Mouse (Mus musculus) olfactory bulb, adult 2 months (tissue): ENCODE measurements around the gene Fam163a. TPM values are rescaled to one million over a fixed set of nuclear protein-coding genes. Genes with fewer than 3 reads are reported as not detected.

Experiments
- H3K27ac ChIP-seq: fragments of 200-500 bp; 2 replicates; pipeline ENCODE4 v1.5.1; 2012; ENCODE audit warnings: low read depth, low read length; ENCODE audit not compliant: insufficient read depth
- H3K4me1 ChIP-seq: fragments of 200-500 bp; 2 replicates; pipeline ENCODE4 v1.6.1; 2012; ENCODE audit warnings: low read length; ENCODE audit not compliant: control insufficient read depth, insufficient read depth
- H3K4me3 ChIP-seq: fragments of 200-500 bp; 2 replicates; pipeline ENCODE4 v1.5.1; 2012; ENCODE audit warnings: mild to moderate bottlenecking, low read depth, low read length, moderate library complexity; ENCODE audit not compliant: insufficient read depth
- CTCF ChIP-seq: fragments of 200-500 bp; IDR thresholded peaks from 2 replicates; pipeline ENCODE4 v1.5.1; 2012; ENCODE audit warnings: low read depth, mild to moderate bottlenecking, low read length, moderate library complexity; ENCODE audit not compliant: insufficient read depth
- POLR2A ChIP-seq: fragments of 200-500 bp; IDR thresholded peaks from 2 replicates; pipeline ENCODE4 v1.6.1; 2012; ENCODE audit warnings: mild to moderate bottlenecking, low read depth, low read length, moderate library complexity; ENCODE audit not compliant: insufficient read depth
- WGBS: fragments of 180-500 bp; shearing (Covaris S2); methylation state at CpG from one replicate; pipeline ENCODE4 v1.1.7; 2018; 5-methylcytosine and 5-hydroxymethylcytosine counted together
- polyA plus RNA-seq: library from polyadenylated mRNA; stranded (reverse); fragments of >200 nt; gene quantifications from 2 replicates; pipeline ENCODE4 v1.2.4, GENCODE M21; 2012; ENCODE audit warnings: low replicate concordance; ENCODE audit not compliant: missing spikeins, insufficient read depth, insufficient read length

Fam163a gene
- polyA plus RNA-seq, 1 experiment = not detected

DNA sequence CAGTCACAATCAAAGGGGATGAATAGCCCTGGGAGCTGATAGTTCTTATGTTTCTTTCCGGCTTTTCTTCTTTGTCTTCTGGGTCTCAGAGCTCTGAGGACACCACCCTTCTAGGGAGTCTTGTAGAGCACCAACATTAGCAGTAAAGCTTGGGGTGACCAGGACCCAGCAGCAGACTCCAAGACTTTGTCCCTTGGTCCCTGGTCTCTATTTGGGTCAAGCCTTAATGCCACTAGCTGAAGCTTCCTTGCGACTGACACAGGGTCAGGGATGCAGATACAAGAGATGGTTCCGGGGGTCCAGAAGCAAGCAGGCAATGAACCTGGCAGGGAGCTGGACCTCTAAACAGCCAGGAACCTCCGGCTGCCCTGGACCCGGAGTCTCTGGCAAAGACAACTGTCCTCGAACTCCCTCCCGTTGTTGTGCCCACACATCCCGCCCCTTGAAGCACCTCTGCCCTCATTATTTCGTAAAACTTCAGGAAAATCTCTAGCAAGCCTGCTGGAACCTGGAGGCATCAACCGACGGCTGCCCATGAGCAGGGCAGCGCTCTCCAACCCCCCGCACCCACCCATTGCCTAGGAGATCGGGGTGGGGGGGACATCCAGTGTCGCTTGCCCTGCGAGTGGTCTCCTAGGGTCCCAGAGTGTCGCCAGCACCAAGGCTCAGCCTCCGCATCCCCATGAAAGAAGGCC lies 718 bp downstream of the Fam163a start:
- peak overlapping the region; percentile 13; the same call in 1 of the 2 replicates for H3K27ac ChIP-seq
- H3K4me1 ChIP-seq = peaks cover 18% of the 10 kb centered on the region
- no peak for TF ChIP-seq POLR2A
- no peak for TF ChIP-seq CTCF
- peak overlapping the region; percentile 57 for H3K4me3 ChIP-seq
- whole genome bisulfite sequencing = 7% methylated on average over 18 of the region's 18 CpGs

DNA sequence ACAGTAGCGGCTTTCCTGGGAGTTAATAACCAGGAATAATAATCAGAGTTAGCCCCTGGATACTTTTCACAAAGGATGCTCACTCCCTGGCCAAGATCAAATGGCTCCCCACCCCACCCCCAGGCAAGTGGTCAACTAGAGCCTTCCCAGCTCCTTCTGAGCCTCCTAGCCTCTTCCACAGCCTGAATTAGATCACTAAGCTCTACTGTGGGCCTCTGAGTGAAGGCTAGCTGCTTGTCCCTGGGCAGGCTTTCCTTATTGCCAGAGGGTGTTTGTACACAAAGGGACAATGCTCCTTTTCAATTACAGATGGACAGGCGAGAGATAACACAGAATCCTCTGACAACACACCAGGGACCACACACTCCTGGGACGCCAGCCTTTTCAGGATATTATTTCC lies 2.2 kb downstream of the Fam163a start:
- TF ChIP-seq CTCF (no peak), POLR2A (no peak)
- no peak overlapping the region for H3K4me3 ChIP-seq
- WGBS = 76% methylated on average over 3 of the region's 3 CpGs
- H3K4me1 ChIP-seq = peaks cover 18% of the 10 kb centered on the region
- no peak overlapping the region for H3K27ac ChIP-seq

DNA sequence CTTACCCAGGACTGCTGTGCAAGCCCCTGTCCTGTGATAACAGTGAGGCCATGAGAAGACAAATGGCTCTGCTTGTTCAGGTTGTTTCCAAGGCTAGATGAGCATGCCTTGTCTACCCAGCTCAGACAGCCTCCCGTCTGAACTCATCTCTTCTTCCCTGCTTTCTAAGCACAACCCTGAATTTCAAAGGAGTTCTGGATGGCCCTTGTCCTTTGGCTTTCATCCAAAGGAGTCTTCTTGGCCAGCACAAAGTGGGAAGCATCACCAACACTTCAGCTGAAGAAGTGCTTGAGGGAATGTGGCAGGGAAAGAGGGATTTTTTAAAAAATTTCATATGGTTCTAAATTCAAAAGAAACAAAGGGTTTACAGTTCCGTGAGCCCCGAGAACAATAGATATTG lies 3.8 kb downstream of the Fam163a start:
- no peak overlapping the region for H3K27ac ChIP-seq
- peaks cover 22% of the 10 kb centered on the region for H3K4me1 ChIP-seq
- H3K4me3 ChIP-seq = no peak overlapping the region
- no peak for TF ChIP-seq CTCF
- TF ChIP-seq POLR2A = no peak
- 86% methylated on average over 3 of the region's 3 CpGs for WGBS

DNA sequence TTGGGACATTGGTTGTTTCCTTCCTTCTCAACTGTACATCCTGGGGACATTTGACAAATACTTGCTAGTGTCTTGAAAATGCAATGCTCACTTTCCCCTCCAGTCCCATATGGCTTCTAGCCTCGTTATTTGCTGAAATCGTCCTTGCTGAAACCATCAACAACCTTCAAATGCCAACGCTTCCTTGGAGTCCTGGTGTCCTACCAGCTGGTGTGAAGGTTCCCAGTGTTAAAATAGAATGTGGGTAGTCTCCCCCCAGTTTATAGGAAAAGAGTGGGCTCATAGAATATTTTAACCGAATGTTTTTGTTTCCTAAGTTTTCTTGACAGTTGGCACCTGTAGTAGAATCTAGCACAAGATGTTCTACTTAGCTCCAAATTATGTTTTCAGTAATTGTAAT lies 7.2 kb downstream of the Fam163a start:
- TF ChIP-seq POLR2A = no peak
- no peak for TF ChIP-seq CTCF
- Histone ChIP-seq H3K4me3 (no peak overlapping the region), H3K27ac (peak overlapping the region; percentile 40; the same call in 1 of the 2 replicates), H3K4me1 (peaks cover 4% of the 10 kb centered on the region)
- WGBS = 44% methylated on average over 4 of the region's 4 CpGs

DNA sequence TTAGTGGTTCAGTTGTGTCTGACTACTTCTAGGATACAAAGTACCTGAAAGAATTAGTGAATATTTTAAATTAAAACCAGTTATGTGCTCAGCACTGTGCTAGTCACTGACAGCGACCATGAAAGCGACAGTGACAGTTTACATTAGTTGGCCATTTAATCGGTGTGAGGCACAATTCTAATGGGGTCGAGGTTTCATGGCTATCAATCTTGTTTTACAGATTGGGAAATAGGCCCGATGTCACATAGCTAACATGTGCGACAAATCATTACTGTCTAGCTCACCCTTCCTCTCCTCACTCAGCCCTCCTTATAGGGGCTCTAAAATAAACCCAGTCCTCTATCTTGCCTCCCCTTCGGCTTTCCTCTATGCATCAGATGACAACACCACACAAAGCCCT lies 11.5 kb downstream of the Fam163a start:
- Histone ChIP-seq H3K4me3 (no peak overlapping the region), H3K27ac (no peak overlapping the region), H3K4me1 (peaks cover 4% of the 10 kb centered on the region)
- TF ChIP-seq POLR2A (no peak), CTCF (no peak)
- 75% methylated on average over 7 of the region's 7 CpGs for WGBS

- Histone ChIP-seq H3K27ac (no peak overlapping the region), H3K4me3 (no peak overlapping the region), H3K4me1 (peaks cover 4% of the 10 kb centered on the region)
- TF ChIP-seq CTCF = no peak
- TF ChIP-seq POLR2A = no peak
- 66% methylated on average over 7 of the region's 7 CpGs for WGBS
Measured at GRCm38 (mm10) chr1:156192853-156193252, 12.0 kb downstream of the Fam163a start.

DNA sequence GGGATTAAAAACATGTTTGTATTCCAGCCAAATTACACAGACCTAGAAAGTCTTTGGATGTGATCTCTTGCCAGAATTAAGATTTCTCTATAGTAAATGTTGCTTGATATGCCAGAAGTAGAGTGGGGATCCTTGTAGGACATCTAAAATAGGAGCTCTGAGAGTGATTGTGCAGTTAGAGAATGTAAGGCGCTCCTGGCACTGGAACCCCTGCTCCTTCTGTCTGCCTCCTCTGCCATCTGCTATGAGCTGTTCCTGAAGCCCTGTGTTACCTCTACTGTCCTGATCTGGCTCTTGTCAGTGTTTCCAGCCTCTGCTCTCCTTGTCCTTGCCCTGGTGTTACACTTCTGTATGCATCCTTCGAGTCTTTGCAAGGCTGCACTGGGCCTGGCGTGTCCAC lies 18.2 kb downstream of the Fam163a start:
- H3K27ac ChIP-seq = no peak overlapping the region
- H3K4me3 ChIP-seq = no peak overlapping the region
- 0 out of 2 replicates have a peak, but pooled peaks cover 3% of the 10 kb centered on the region for H3K4me1 ChIP-seq
- TF ChIP-seq POLR2A = no peak
- TF ChIP-seq CTCF = no peak
- WGBS = 95% methylated on average over 3 of the region's 3 CpGs

- Histone ChIP-seq H3K4me3 (no peak overlapping the region), H3K27ac (no peak overlapping the region), H3K4me1 (peaks cover 9% of the 10 kb centered on the region; the same call in 1 of the 2 replicates)
- no peak for TF ChIP-seq CTCF
- no peak for TF ChIP-seq POLR2A
- WGBS = 34% methylated on average over 11 of the region's 11 CpGs
Measured at GRCm38 (mm10) chr1:156184158-156184571, 20.7 kb downstream of the Fam163a start.

DNA sequence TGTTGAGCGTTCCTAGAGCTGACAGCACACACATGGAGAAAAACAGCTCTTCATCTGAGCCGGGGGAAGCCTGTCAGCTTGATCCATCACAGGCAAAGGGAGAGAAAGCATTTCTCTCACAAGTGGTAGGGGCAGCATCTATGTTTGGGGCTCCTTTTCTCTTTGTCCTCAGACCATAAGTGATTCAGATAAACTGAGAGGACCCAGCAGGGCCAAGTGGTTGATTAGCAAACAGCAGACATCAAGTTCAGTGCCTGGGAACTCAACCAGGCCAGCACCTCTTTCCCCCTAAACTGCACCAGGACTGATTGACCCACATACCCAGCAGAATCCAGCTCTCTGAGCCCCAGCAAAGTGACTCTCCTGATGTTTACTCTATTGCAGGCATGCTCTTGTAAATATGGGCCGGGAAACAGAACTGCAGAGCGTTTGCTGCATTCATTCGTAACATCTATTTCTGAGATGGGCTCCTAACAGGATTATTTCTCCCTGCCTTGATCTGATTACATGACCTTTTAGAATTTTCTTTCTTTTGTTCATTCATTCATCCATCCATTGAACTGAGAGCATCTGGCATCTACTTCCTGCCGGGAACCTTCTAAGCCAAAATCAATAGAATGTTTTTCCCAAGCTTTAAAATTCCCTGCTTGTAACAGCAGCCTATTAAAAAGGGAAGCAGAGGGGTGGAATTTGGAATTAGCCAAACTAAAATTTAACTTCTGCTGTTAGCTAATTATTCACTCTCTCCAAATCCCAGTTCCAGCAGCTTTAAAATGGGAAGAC lies 21.5 kb downstream of the Fam163a start:
- Histone ChIP-seq H3K4me3 (no peak overlapping the region), H3K27ac (no peak overlapping the region), H3K4me1 (peaks cover 9% of the 10 kb centered on the region; the same call in 1 of the 2 replicates)
- TF ChIP-seq POLR2A (no peak), CTCF (no peak)
- 45% methylated on average over 6 of the region's 6 CpGs for WGBS
